Mouse (Mus musculus) activated CD4-positive, CD25-positive, alpha-beta regulatory T cell, adult 9 weeks (primary cell): ENCODE results near the gene Tuba1b. TPM values are rescaled to one million over a fixed set of nuclear protein-coding genes. Genes with fewer than 3 reads are reported as not detected.

ENCODE experiments used
- polyA plus RNA-seq: library from polyadenylated mRNA; unstranded; fragments of 100-300 nt; shearing (Covaris generic); gene quantifications from one replicate; pipeline ENCODE4 v1.2.1, GENCODE M21; 2017

Gene Tuba1b
- 562 TPM for polyA plus RNA-seq

DNA sequence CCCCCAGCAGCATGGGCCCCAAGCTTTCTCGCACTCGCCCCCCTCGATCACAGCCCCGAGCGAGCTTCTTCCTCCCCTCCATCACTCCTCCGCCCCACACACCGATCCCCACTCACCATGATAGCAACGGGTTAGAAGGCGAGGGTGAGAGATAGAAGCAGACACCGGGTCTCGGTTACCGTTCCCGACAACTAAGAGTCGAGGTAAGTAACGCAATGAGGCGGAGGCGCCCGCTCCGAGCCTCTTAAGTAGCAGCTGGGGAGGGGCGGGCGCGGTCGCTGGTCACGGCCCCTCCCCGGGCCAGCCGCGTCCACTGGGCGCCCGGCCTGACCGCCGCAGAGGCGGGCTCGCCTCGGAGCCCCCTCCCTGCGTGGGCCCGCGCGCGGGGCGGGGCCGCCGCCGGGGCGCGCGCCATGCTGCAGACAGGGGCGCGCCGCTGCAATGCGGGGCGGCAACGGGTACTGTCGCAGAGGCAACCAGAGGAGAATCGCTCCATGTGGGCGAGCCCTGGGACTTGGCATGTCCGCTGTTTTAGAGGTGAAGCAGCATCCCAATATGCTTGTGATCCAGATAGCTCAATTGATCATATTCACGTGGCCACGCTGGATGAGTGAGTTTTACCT lies at the start of gene Tuba1b:
Tuba1b (minus strand) TSS at position 349 of the 623 bp plus-strand sequence.

DNA sequence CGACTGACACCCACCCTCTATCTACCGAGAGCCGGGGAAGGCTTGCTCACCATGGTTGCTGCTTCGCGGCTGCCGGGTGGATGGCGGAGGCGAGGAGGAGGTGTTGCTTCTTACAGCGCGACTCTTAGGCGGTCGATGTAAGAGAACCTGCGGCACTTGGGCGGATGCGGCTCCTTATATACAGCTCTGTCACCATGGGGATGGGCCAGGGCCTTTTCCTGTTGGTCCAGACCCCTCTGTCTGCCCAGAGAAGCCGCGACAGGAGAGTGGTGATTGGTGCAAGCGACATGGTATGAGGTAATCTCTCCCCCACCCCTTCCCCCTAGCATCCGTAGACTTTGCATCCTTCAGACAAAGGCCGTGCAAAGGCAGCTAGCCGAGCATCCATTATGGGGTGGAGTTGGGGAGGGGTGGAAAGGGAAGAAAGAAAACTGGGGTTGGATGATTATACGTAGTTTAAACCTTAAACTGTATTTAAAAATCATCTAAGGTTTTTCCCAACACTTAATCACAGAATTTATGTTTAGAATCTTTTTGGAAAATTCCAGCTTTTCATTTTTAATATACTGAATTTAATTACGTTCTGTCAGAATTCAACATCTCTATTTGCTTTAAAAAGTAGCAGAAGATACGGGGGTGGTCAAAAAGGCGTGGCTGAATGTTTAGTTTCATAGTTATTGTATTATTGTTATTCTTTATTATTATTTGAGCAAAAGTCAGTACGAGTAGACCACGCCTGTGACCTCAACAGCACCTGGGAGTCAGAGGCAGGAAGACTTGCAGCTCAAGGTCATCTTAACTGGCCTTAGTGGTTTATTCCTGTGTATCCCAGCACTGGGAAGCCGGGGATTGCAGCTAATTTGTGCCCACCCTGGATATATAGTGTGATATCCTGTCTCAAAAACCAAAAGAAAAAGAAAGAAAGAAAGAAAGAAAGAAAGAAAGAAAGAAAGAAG lies 19.3 kb upstream of the Tuba1b start, which contains the start of the genes Gm49450 and Tuba1a:
Gm49450 (minus strand) TSS at position 151 of the 956 bp plus-strand sequence.
Tuba1a (minus strand) TSS at position 303 of the 956 bp plus-strand sequence.

DNA sequence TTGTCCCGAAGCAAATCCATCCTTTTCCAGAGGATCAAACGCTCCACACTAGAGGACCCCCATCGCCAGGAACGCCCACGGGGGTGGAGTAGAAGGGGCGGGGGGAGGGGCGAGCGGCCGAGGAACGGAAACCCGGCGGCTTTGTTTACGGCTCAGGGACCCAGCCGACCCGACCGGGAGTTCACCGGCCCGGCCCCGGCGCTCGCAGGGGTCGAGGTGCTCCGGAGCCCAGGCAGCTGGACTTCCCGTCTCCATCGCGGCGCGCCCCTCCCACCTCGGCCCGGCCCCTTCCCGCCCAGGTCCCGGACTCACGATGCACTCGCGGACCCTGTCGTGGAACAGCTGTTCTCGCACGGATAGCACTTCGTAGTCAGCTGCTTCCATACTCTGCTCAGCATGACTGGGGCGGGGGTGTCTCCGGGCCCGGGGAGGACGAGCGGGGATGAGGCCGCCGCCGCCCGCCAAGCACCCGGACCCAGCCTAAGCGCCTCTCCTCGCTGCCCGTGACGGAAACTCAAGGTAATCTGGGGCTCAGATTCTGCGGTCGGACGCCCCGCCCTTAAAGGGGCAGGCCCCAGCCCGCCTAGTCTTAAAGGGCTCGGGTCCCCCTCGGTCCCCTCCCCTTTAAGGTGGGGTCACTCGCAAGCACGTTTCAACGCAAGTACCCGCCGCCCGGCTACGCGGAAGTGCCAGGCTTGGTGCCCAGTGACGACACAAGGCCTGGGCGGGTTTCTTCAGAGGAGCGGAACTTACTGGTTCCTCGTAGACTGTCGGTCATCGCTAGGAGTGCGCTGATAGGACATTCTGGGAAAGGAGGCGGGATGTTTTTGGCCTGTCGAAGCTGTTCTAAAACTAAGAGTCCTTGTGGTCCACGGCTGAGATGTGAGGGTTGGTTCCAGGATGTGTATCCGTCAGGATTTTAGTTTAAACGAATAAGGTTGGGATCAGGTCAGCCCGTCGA lies 16.5 kb downstream of the Tuba1b start, which contains the start of gene Lmbr1l:
Lmbr1l (minus strand) TSS at position 694 of the 961 bp plus-strand sequence.

DNA sequence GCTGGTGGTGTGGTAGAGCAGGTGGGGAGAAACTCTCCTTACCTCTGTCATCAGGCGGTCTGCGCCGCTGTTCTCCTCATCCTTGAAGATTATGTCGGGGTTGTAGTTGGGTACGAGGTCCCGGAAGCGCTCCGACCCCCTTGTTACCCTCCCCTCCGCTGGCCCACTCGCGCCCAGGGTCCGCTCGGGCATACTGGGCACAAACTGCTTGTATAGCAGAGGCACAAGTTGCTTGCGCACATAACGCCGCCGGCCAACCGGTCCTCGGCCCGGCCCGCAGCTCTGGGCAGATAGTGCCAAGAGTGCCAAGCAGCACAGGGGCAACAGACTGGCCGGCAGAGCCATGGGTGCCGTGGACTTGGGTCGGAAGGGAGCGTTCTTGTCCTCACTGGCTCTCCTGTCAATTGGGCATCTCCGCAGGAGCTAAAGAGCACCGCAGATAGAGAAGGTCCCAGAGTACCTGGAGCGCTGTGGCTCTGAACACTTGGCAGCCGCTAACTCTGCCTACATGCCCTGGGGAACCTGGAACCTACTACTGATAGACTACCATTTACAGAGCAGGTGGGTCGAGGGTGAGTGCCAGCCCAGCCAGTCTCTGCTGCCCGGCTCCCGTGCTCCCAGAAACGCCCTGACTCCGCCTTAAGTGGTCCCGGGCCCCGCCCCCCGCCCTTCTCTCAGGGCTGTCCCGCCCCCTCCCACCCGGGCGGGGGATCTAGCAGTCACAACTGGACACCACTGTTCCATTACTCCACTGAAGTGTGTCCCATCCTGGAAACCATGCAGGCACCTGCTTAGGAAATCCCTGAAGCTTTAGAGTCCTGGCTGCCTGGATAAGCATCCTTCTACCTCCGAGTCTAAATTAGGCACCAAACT lies 36.2 kb downstream of the Tuba1b start, which contains the start of gene Dhh:
Dhh (minus strand) TSS at position 613 of the 873 bp plus-strand sequence.

DNA sequence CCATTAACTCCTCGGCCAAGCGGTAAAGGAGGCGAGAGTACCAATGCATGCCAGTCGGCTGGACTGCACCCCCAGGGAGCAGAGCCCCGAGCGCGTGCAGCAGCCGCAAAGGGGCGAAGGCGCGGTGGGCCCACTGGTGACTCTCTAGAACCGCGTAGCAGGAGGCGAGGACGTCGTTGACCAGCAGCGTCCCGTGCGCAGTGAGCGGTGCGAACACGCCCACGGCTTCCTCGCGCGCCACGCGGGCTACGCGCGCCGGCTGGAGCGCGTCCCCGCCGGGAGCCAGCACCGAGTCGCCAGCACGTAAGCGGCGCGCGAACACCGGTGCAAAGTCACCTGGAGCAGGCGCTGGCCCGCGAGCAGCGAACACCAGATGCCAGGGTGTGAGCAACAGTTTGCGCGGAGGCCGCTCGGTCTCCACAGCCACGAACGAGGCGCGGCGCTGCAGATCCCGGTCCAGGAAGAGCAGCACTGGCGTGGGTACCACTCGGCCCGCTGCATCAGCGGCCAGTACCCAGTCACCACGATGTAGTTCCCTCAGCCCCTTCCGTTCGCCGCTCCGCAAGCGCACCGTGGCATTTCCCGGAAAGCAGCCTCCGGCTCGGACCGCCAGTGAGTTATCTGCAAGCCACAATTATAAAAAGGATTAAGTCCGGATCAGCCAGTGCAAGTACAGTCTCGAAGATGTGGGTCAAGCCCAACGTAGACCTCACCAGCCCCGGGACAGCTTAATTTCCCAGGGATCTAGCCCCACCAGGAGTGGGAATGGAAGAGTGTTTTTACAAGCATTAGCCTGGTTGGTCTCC lies 40.2 kb downstream of the Tuba1b start, which contains the start of gene Rhebl1:
Rhebl1 (minus strand) TSS at position 601 of the 806 bp plus-strand sequence.

Other genes starting within 250 kb of the Tuba1b start
- not detected for gene Ccdc65, start 226.4 kb downstream of the Tuba1b start, polyA plus RNA-seq
- gene Fkbp11, start 206.4 kb downstream of the Tuba1b start, polyA plus RNA-seq: 0.46 TPM
- gene Arf3, start 171.4 kb downstream of the Tuba1b start, polyA plus RNA-seq: 61.2 TPM
- 0.23 TPM for gene Wnt10b, start 156.4 kb downstream of the Tuba1b start, polyA plus RNA-seq
- not detected for gene Wnt1, start 144.7 kb downstream of the Tuba1b start, polyA plus RNA-seq
- not detected for gene Ddn, start 125.1 kb downstream of the Tuba1b start, polyA plus RNA-seq
- gene Prkag1, start 103.0 kb downstream of the Tuba1b start, polyA plus RNA-seq: 119 TPM
- gene Kmt2d, start 63.4 kb downstream of the Tuba1b start, polyA plus RNA-seq: 24.6 TPM
- 14.2 TPM for gene Rhebl1, start 40.0 kb downstream of the Tuba1b start, polyA plus RNA-seq
- not detected for gene Dhh, start 36.0 kb downstream of the Tuba1b start, polyA plus RNA-seq
- gene Lmbr1l, start 16.3 kb downstream of the Tuba1b start, polyA plus RNA-seq: 62.0 TPM
- not detected for gene Gm49450, start 19.0 kb upstream of the Tuba1b start, polyA plus RNA-seq
- gene Tuba1a, start 19.1 kb upstream of the Tuba1b start, polyA plus RNA-seq: 219 TPM
- gene Tuba1c, start 95.3 kb upstream of the Tuba1b start, polyA plus RNA-seq: 67.9 TPM
- not detected for gene Prph, start 120.6 kb upstream of the Tuba1b start, polyA plus RNA-seq
- 1.7 TPM for gene Troap, start 140.0 kb upstream of the Tuba1b start, polyA plus RNA-seq
- not detected for gene C1ql4, start 153.3 kb upstream of the Tuba1b start, polyA plus RNA-seq
- gene Dnajc22, start 158.6 kb upstream of the Tuba1b start, polyA plus RNA-seq: not detected
- 0.15 TPM for gene Spats2, start 191.4 kb upstream of the Tuba1b start, polyA plus RNA-seq